ENCODE assay signal across 9 mouse cellular contexts in genomic region chr12:29239975-29240374, GRCm38 (mm10).
DNase-seq lines count a peak whose midpoint lies in the region; ATAC-seq lines count a peak whose summit lies in the region.
"Had no signal": no experiment of that assay in that cellular context is flagged by ENCODE, and none has a peak within 500 bp of the region (broad histone marks: within the 10 kb centered on the region; RNA-seq: fewer than 3 reads in every experiment).

No protein-coding gene starts in this region.

- H3K4me3 ChIP-seq in kidney, embryonic 16.5 days (ENCODE audit: low read length) = no peak overlapping the region
- no peak overlapping the region for H3K4me3 ChIP-seq in limb, embryonic 10.5 days
- H3K4me3 ChIP-seq: myocyte had no signal

- DNase-seq in kidney, postnatal 10 days = no peak
- DNase-seq in frontal cortex, postnatal 14 days (ENCODE audit: low spot score in 2 of 2) = peak; percentile 35 to 69
- DNase-seq in left cerebral cortex, adult 11 months (ENCODE audit: low spot score) = peak; percentile 47
- DNase-seq in right cerebral cortex, adult 2 months (ENCODE audit: low spot score in 2 of 2) = peak; percentile 24 to 56
- no peak for DNase-seq in limb, embryonic 10.5 days (ENCODE audit: low spot score)
- no peak for DNase-seq in adrenal gland, postnatal 36 days
- no peak for DNase-seq in heart, postnatal 25 days (ENCODE audit: low spot score)

- intact Hi-C loops in heart, postnatal 25 days (cut with DNase I) = no loop called here

- H3K36me3 ChIP-seq in kidney, embryonic 16.5 days (ENCODE audit: insufficient read depth, low read length) = no peaks in the 10 kb centered on the region
- H3K36me3 ChIP-seq in limb, embryonic 10.5 days = no peaks in the 10 kb centered on the region

- H3K27ac ChIP-seq in kidney, embryonic 16.5 days (ENCODE audit: low read length) = no peak overlapping the region
- no peak overlapping the region for H3K27ac ChIP-seq in limb, embryonic 10.5 days

- no peaks in the 10 kb centered on the region for H3K9me3 ChIP-seq in kidney, embryonic 16.5 days (ENCODE audit: low read length)
- no peaks in the 10 kb centered on the region for H3K9me3 ChIP-seq in limb, embryonic 10.5 days (replicated peaks)

- H3K9ac ChIP-seq in kidney, embryonic 16.5 days (replicated peaks; ENCODE audit: low read length) = no peak overlapping the region

- no peaks in the 10 kb centered on the region for H3K27me3 ChIP-seq in kidney, embryonic 16.5 days (ENCODE audit: insufficient read depth, low read length)
- no peaks in the 10 kb centered on the region for H3K27me3 ChIP-seq in limb, embryonic 10.5 days (ENCODE audit: low read depth, poor library complexity, severe bottlenecking)

- H3K4me1 ChIP-seq in kidney, embryonic 16.5 days (ENCODE audit: insufficient read depth, low read length) = peaks cover 5% of the 10 kb centered on the region; the same call in 1 of the 2 replicates
- H3K4me1 ChIP-seq in limb, embryonic 10.5 days = peaks cover 4% of the 10 kb centered on the region

- WGBS in kidney, embryonic 16.5 days = 29% methylated on average over 5 of the region's 5 CpGs
- WGBS in limb, embryonic 10.5 days = 38% methylated on average over 5 of the region's 5 CpGs

- H3K4me2 ChIP-seq in kidney, embryonic 16.5 days (replicated peaks; ENCODE audit: low read depth, low read length) = no peak overlapping the region

- 0 out of 2 replicates have a peak, but pooled peaks have one; percentile 10 for ATAC-seq in kidney, embryonic 16.5 days (ENCODE audit: low FRiP score, low TSS enrichment)

Comparison
In these comparisons a context has a peak if more than half of its experiments do, and no peak if none do; other contexts are left out.
1. DNase-seq: peak in frontal cortex, postnatal 14 days (2 of 2), left cerebral cortex, adult 11 months (single experiment) and right cerebral cortex, adult 2 months (2 of 2); none in kidney, postnatal 10 days (single experiment), limb, embryonic 10.5 days (single experiment), adrenal gland, postnatal 36 days (0 of 2) and heart, postnatal 25 days (single experiment).